Mouse (Mus musculus) forebrain, postnatal 0 days (tissue): ENCODE results near the gene Psmd4. TPM values are rescaled to one million over a fixed set of nuclear protein-coding genes. Genes with fewer than 3 reads are reported as not detected.
"Not testable (repeated sequence)": the region's sequence is repeated elsewhere in the genome, so short reads cannot be mapped to it uniquely, and the experiment has no call there.

ENCODE experiments used
- ATAC-seq: fragments of 200-750 bp; cut with Nextera tagmentation; 2 replicates; pipeline ENCODE4 v1.8.0; 2017; ENCODE audit warnings: mild to moderate bottlenecking, moderate library complexity
- DNase-seq: peaks from one replicate; pipeline ENCODE4 v3.0.0-alpha.2; 2015
- H3K27ac ChIP-seq: fragments of 300-500 bp; sonication (generic); 2 replicates; pipeline ENCODE4 v1.5.1; 2014; ENCODE audit warnings: low read depth, mild to moderate bottlenecking, antibody characterized with exemption, low read length, moderate library complexity, mixed read lengths
- H3K27me3 ChIP-seq: fragments of 300-500 bp; sonication (generic); 2 replicates; pipeline ENCODE4 v1.6.1; 2014; ENCODE audit warnings: mild to moderate bottlenecking, low read length, mixed read lengths; ENCODE audit not compliant: insufficient read depth
- H3K36me3 ChIP-seq: fragments of 300-500 bp; sonication (generic); 2 replicates; pipeline ENCODE4 v1.6.1; 2014; ENCODE audit warnings: mild to moderate bottlenecking, moderate library complexity; ENCODE audit not compliant: insufficient read depth
- H3K4me1 ChIP-seq: fragments of 300-500 bp; sonication (generic); 2 replicates; pipeline ENCODE4 v1.6.1; 2014; ENCODE audit warnings: antibody characterized with exemption; ENCODE audit not compliant: insufficient read depth
- H3K4me2 ChIP-seq: fragments of 300-500 bp; sonication (generic); 2 replicates; pipeline ENCODE4 v1.6.1; 2014; ENCODE audit warnings: low read depth, mild to moderate bottlenecking, moderate library complexity
- H3K4me3 ChIP-seq: fragments of 300-500 bp; sonication (generic); 2 replicates; pipeline ENCODE4 v1.5.1; 2014; ENCODE audit warnings: low read depth, low read length, mixed read lengths
- H3K9ac ChIP-seq: fragments of 300-500 bp; sonication (generic); 2 replicates; pipeline ENCODE4 v1.6.1; 2014; ENCODE audit warnings: mild to moderate bottlenecking
- H3K9me3 ChIP-seq: fragments of 300-500 bp; sonication (generic); 2 replicates; pipeline ENCODE4 v1.6.1; 2016; ENCODE audit warnings: low read length
- CTCF ChIP-seq: sonication (generic); IDR thresholded peaks from 2 replicates; pipeline ENCODE4 v1.5.1; 2016; ENCODE audit warnings: antibody characterized with exemption, control low read depth, low read depth
- WGBS: fragments of 180-500 bp; shearing (Covaris S2); extraction: QIAGEN DNeasy Blood & Tissue Kit; methylation state at CpG from one replicate; pipeline ENCODE4 v1.1.7; 2014; 5-methylcytosine and 5-hydroxymethylcytosine counted together
- polyA plus RNA-seq: library from polyadenylated mRNA; unstranded; fragments of >200 nt; fragmentation: Nextera tagmentation; extraction: Ambion mirVana; gene quantifications from 2 replicates; pipeline ENCODE4 v1.2.1, GENCODE M21; 2015
- total RNA-seq: library from RNA; depleted of rRNA; stranded (reverse); fragments of >200 nt; gene quantifications from 2 replicates; pipeline ENCODE4 v1.2.3, GENCODE M21; 2014

The Psmd4 gene
- total and polyA plus RNA-seq, 2 experiments from 2014 or later = 203 to 279 TPM

GRCm38 (mm10) chr3:95043251-95043650 is 837 bp upstream of the Psmd4 start:
- no peak for DNase-seq
- Histone ChIP-seq H3K27me3 (no peaks in the 10 kb centered on the region), H3K4me2 (no peak overlapping the region), H3K4me1 (peaks cover 6% of the 10 kb centered on the region; the same call in 1 of the 2 replicates), H3K36me3 (no peaks in the 10 kb centered on the region; the same call in 1 of the 2 replicates), H3K9ac (no peak overlapping the region), H3K27ac (no peak overlapping the region), H3K4me3 (no peak overlapping the region), H3K9me3 (no peaks in the 10 kb centered on the region)
- 79% methylated on average over 6 of the region's 6 CpGs for WGBS
- no peak for ATAC-seq
- no peak for TF ChIP-seq CTCF

- Histone ChIP-seq H3K4me1 (peaks cover 6% of the 10 kb centered on the region; the same call in 1 of the 2 replicates), H3K9ac (peak overlapping the region; percentile 74; the same call in 1 of the 2 replicates), H3K36me3 (no peaks in the 10 kb centered on the region; the same call in 1 of the 2 replicates), H3K27ac (0 out of 2 replicates have a peak overlapping the region, but pooled peaks have one; percentile 9), H3K4me2 (peak overlapping the region; percentile 58), H3K27me3 (no peaks in the 10 kb centered on the region), H3K9me3 (no peaks in the 10 kb centered on the region), H3K4me3 (peak overlapping the region; percentile 86)
- 30% methylated on average over 7 of the region's 7 CpGs for WGBS
- no peak for DNase-seq
- no peak for TF ChIP-seq CTCF
- peak; percentile 48 for ATAC-seq
Measured at GRCm38 (mm10) chr3:95042838-95043229, 420 bp upstream of the Psmd4 start.

GRCm38 (mm10) chr3:95041625-95042024 is 789 bp downstream of the Psmd4 start:
- Histone ChIP-seq H3K27ac (no peak overlapping the region), H3K27me3 (no peaks in the 10 kb centered on the region), H3K4me2 (peak overlapping the region; percentile 58), H3K9ac (peak overlapping the region; percentile 74), H3K4me3 (peak overlapping the region; percentile 86), H3K9me3 (no peaks in the 10 kb centered on the region), H3K4me1 (peaks cover 6% of the 10 kb centered on the region; the same call in 1 of the 2 replicates), H3K36me3 (peaks cover under 1% of the 10 kb centered on the region; the same call in 1 of the 2 replicates)
- ATAC-seq (no peak), DNase-seq (no peak)
- TF ChIP-seq CTCF = no peak
- WGBS = 14% methylated on average over 3 of the region's 3 CpGs

GRCm38 (mm10) chr3:95029953-95030352 is 12.5 kb downstream of the Psmd4 start:
- Histone ChIP-seq H3K27me3 (no peaks in the 10 kb centered on the region), H3K36me3 (peaks cover 50% of the 10 kb centered on the region), H3K9me3 (no peaks in the 10 kb centered on the region), H3K4me1 (no peaks in the 10 kb centered on the region), H3K4me3 (no peak overlapping the region), H3K27ac (no peak overlapping the region), H3K4me2 (no peak overlapping the region), H3K9ac (no peak overlapping the region)
- no peak for DNase-seq
- ATAC-seq = no peak
- WGBS = 79% methylated on average over 3 of the region's 3 CpGs
- TF ChIP-seq CTCF = peak; percentile 33; the same call in 1 of the 2 replicates

GRCm38 (mm10) chr3:95029291-95029827 is 13.1 kb downstream of the Psmd4 start:
- not testable (repeated sequence) for H3K4me3 ChIP-seq, DNase-seq, ATAC-seq, H3K9me3 ChIP-seq, H3K4me2 ChIP-seq, H3K27me3 ChIP-seq, H3K4me1 ChIP-seq, H3K9ac ChIP-seq, H3K27ac ChIP-seq
- peaks cover 44% of the 10 kb centered on the region for H3K36me3 ChIP-seq
- 78% methylated on average over 3 of the region's 3 CpGs for WGBS

GRCm38 (mm10) chr3:95028603-95029002 is 13.8 kb downstream of the Psmd4 start:
- ATAC-seq = no peak
- no peak overlapping the region for H3K27ac ChIP-seq
- no peak for TF ChIP-seq CTCF
- no peak for DNase-seq
- no peak overlapping the region for H3K4me2 ChIP-seq
- no peaks in the 10 kb centered on the region for H3K9me3 ChIP-seq
- no peaks in the 10 kb centered on the region for H3K4me1 ChIP-seq
- H3K27me3 ChIP-seq = no peaks in the 10 kb centered on the region
- WGBS = 87% methylated on average over 3 of the region's 3 CpGs
- H3K4me3 ChIP-seq = no peak overlapping the region
- no peak overlapping the region for H3K9ac ChIP-seq
- peaks cover 36% of the 10 kb centered on the region for H3K36me3 ChIP-seq

GRCm38 (mm10) chr3:95027701-95028100 is 14.7 kb downstream of the Psmd4 start:
- DNase-seq (peak; percentile 64), ATAC-seq (peak; percentile 72)
- no peak overlapping the region for H3K4me3 ChIP-seq

More at GRCm38 (mm10) chr3:95027701-95028100, 14.7 kb downstream of the Psmd4 start:
- no peak for TF ChIP-seq CTCF
- Histone ChIP-seq H3K27me3 (no peaks in the 10 kb centered on the region), H3K27ac (no peak overlapping the region), H3K4me2 (no peak overlapping the region), H3K4me1 (no peaks in the 10 kb centered on the region), H3K9ac (no peak overlapping the region), H3K9me3 (no peaks in the 10 kb centered on the region), H3K36me3 (peaks cover 27% of the 10 kb centered on the region)
- WGBS = 58% methylated on average over 5 of the region's 5 CpGs
